Mouse (Mus musculus) embryo, embryonic 9.5 days (tissue): ENCODE measurements around the gene Gm45015.
"Not testable (repeated sequence)": the region's sequence is repeated elsewhere in the genome, so short reads cannot be mapped to it uniquely, and the experiment has no call there.

Source experiments
- DNase-seq: peaks from one replicate; pipeline ENCODE4 v3.0.0-alpha.2; 2017; ENCODE audit errors: extremely low spot score

Gm45015 gene

GRCm38 (mm10) chrX:73336740-73337139 lies at the start of gene Gm45015:
TSS of gene Gm45015 (minus strand) at chrX:73336840.
- DNase-seq = no peak

GRCm38 (mm10) chrX:73384924-73385323 lies 48.3 kb upstream of the Gm45015 start:
- DNase-seq = no peak

- DNase-seq = no peak
Measured at GRCm38 (mm10) chrX:73384419-73384818, 47.8 kb upstream of the Gm45015 start.

- DNase-seq = no peak
Measured at GRCm38 (mm10) chrX:73363291-73363690, 26.7 kb upstream of the Gm45015 start.

- DNase-seq = no peak
Measured at GRCm38 (mm10) chrX:73356719-73357118, 20.1 kb upstream of the Gm45015 start.

- no peak for DNase-seq
Measured at GRCm38 (mm10) chrX:73356163-73356562, 19.5 kb upstream of the Gm45015 start.

- no peak for DNase-seq
Measured at GRCm38 (mm10) chrX:73344346-73344745, 7.7 kb upstream of the Gm45015 start.

- no peak for DNase-seq
Measured at GRCm38 (mm10) chrX:73343802-73344201, 7.2 kb upstream of the Gm45015 start.

- DNase-seq = no peak
Measured at GRCm38 (mm10) chrX:73342941-73343735, 6.5 kb upstream of the Gm45015 start.

GRCm38 (mm10) chrX:73342483-73342895 lies 5.8 kb upstream of the Gm45015 start, which contains the start of gene Zfp275:
TSS of gene Zfp275 (plus strand) at chrX:73342621.
- DNase-seq = peak; percentile 77

- DNase-seq = no peak
Measured at GRCm38 (mm10) chrX:73342068-73342467, 5.4 kb upstream of the Gm45015 start.

- DNase-seq = no peak
Measured at GRCm38 (mm10) chrX:73341473-73341872, 4.8 kb upstream of the Gm45015 start.

GRCm38 (mm10) chrX:73333548-73333947 lies 3.1 kb downstream of the Gm45015 start:
- no peak for DNase-seq

GRCm38 (mm10) chrX:73327215-73327614 lies 9.4 kb downstream of the Gm45015 start:
- DNase-seq = no peak

- no peak for DNase-seq
Measured at GRCm38 (mm10) chrX:73321029-73321428, 15.6 kb downstream of the Gm45015 start.

GRCm38 (mm10) chrX:73312522-73312921 lies 24.1 kb downstream of the Gm45015 start:
- peak; percentile 1 for DNase-seq

GRCm38 (mm10) chrX:73295745-73296144 lies 40.9 kb downstream of the Gm45015 start:
- not testable (repeated sequence) for DNase-seq

GRCm38 (mm10) chrX:73292876-73293275 lies 43.8 kb downstream of the Gm45015 start, which contains the start of the genes Xlr5a and Xlr5c:
TSS of gene Xlr5a (minus strand) at chrX:73292976.
TSS of gene Xlr5c (minus strand) at chrX:73292976.
- not testable (repeated sequence) for DNase-seq
